Mouse (Mus musculus) granulocyte monocyte progenitor cell, adult 5-6 weeks (primary cell): ENCODE measurements around the gene Spty2d1. TPM values are rescaled to one million over a fixed set of nuclear protein-coding genes. Genes with fewer than 3 reads are reported as not detected.
"Not testable (repeated sequence)": the region's sequence is repeated elsewhere in the genome, so short reads cannot be mapped to it uniquely, and the experiment has no call there.

ENCODE experiments used
- ATAC-seq: replicated peaks from 2 replicates; pipeline ENCODE4 v1.8.0; 2016; ENCODE audit warnings: mild to moderate bottlenecking, moderate TSS enrichment, inconsistent platforms; ENCODE audit not compliant: poor library complexity, severe bottlenecking
- total RNA-seq, 2 experiments: library from RNA; stranded (forward) in 1 of 2; stranded (reverse) in 1 of 2; fragments of 200-712, 200-1000 nt in 1 of 2; fragments of >200 nt in 1 of 2; fragmentation: Nextera tagmentation in 1 of 2; gene quantifications; 2 replicates each; pipeline ENCODE4 v1.2.3; 2014 to 2017

Gene Spty2d1
- total RNA-seq, 2 experiments from 2014 or later: 24.6 TPM

DNA sequence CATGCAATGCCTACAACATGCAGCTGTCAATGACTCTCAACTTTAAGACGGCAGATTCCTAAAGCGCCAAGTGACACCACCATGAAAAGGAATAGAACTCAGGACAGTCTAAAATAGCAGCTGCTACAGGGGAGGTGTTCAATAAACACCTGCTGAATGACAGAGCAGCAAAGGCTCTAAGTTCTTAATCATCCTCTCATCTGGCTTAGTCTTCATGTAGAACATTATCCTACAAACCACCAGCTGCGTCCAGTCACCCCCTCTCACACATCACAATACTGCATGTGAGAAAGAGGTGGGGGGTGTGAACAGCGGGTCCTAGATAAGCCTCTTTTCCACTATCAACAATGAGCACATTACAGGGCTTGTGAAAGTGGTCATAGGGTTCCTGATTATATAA, 11.2 kb downstream of the Spty2d1 start:
- ATAC-seq: no peak

DNA sequence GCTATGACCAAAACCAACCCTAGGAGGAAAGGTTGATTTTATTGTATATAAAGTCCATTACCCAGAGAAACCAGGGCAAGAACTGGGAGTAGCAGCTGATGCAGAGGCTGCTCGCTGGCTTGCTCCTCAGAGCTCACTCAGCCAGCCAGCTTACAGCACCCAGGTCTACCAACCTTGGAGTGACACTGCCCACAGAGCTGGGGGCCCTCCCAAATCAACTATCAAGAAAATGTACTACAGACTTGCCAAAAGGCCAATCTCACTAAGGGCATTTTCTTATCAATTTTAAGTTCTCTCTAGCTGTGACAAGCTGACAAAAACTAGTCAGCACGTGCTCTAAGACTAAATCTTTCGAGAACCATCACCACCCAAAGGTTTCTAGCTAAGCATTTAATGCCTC, 12.7 kb downstream of the Spty2d1 start:
- no peak for ATAC-seq

- peak; percentile 81 for ATAC-seq
Observed at GRCm38 (mm10) chr7:46993079-46993478, 15.1 kb downstream of the Spty2d1 start.

DNA sequence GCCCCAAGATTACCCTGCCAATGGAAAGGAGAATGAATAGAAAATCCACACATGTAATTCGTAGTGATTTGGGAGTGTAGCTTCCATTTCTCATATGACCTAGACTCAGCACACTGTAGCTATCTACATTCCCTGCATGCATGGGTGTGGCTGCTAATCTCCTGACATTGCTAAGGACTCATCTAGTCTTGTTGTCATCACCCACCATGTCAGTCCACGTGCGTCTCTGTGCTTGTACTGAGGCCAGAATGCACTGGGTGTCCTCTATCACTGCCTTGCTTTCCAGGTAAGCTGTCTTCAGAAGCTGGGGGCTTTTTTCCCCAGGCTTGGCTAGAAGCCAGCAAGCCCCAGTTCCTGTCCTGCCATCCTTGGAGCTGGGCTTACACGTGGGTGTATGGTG, 18.8 kb downstream of the Spty2d1 start:
- not testable (repeated sequence) for ATAC-seq

DNA sequence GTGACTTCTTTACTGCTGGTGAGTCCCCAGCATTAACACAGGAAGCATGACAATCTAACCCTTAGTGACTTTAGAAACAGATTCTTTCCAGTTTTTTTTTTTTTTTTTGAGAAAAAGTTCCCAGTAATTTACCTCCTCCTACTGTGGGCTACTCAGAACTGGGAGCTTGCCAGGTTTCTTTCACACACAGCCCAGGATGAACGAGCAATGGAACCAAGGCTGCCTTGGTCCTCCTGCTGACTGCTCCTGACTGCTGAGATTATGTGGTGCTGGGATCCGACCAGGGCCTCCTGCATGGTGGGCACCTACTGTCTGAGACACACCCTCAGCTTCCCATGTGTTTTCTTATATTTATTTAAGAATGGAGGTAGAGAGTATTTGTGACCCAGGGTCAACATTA, 21.1 kb downstream of the Spty2d1 start:
- ATAC-seq: no peak

DNA sequence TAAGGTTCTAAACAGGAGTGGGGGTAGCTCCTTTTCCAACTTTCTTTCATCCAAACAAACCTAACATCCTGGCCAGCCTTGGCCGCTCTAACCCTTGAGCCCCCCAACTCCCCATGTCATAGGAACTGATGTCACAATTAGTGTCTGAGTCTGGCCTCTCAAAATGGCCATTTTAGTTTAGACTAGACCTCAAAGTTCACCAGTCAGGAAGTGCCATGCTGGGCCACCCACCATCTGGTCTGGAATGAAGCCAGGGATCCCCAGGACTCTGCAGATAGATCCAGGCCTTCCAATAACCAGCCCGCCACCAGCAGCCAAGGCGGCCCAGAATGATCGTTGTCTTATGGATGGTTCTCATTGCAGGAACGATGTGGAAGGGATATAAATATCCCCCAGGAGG, 21.6 kb downstream of the Spty2d1 start:
- ATAC-seq: peak; percentile 50

DNA sequence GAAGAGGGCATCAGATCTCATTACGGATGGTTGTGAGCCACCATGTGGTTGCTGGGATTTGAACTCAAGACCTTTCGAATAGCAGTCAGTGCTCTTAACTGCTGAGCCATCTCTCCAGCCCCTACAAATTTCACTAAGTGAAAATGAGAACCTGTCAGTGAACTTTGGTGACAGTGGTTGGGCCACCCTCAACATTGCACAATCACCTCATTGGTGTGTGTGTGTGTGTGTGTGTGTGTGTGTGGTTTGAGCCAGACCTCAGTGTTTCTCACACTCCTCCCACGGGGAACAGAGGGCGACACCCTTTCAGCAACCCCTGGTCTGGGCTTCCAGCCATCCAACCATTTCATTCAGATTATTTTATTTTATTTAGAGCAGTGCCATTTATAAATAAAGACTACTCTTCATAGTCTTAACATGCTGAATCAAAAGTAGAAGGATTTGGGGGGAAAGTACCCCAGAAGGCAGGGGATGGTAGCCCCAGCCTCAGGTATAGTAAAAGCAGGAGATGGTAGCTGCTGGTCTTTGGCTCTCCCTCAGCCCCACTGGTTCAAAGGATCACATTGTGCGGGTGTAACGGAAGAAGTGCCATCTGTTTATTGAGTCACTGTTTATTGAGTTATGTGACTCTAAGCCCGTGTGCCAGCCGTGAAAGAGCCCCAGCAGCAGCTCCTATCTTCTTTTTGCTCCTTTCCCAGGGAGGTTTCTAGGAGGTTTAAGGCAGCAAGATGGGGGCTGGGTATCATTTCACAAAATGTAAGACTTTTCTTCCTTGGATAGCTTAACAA, 22.3 kb downstream of the Spty2d1 start:
- ATAC-seq: peak; percentile 94

GRCm38 (mm10) chr7:46983280-46983679, 24.9 kb downstream of the Spty2d1 start, which contains the start of gene Gm9999:
Gene Gm9999, plus strand, starts transcription at chr7:46983580.
- ATAC-seq: no peak

GRCm38 (mm10) chr7:46975456-46975855, 32.8 kb downstream of the Spty2d1 start:
- no peak for ATAC-seq

DNA sequence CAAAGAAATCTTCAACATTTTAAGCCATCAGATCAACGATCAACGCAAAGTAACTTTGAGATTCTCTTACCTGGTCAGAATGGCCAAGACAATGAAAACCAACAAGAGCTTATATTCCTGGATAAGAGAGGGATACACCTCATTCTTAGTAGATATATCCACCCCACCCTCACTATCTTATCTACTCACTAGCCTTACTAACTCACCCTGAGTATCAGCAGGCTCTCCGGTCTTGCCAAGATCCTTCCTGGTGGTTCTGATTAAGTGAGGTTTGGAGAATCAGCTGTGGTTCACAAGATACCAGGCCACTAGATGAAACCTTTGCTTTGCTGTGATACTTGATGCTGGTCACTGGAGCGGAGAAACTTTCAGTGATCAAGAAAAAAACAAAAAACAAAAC, 33.6 kb downstream of the Spty2d1 start:
- no peak for ATAC-seq

DNA sequence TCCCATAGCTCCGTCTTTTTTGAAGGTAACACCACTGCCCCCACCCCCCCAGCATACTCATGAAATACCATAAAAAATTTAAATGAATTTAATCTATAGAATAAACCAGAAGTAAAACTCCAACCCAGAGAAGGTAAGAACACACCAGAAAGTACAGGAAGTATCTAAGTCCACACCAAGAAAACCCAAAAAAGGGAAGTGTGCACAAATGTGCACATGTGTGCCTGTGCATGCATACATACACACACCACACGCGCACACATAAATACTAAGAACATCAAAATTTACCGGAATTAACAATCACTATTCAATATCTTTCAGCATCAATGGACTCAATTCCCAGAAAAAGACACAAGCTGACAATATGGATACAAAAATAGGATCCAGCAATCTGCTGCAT, 38.3 kb downstream of the Spty2d1 start:
- peak; percentile 76 for ATAC-seq

GRCm38 (mm10) chr7:46964070-46964469, 44.1 kb downstream of the Spty2d1 start:
- ATAC-seq: peak; percentile 67

DNA sequence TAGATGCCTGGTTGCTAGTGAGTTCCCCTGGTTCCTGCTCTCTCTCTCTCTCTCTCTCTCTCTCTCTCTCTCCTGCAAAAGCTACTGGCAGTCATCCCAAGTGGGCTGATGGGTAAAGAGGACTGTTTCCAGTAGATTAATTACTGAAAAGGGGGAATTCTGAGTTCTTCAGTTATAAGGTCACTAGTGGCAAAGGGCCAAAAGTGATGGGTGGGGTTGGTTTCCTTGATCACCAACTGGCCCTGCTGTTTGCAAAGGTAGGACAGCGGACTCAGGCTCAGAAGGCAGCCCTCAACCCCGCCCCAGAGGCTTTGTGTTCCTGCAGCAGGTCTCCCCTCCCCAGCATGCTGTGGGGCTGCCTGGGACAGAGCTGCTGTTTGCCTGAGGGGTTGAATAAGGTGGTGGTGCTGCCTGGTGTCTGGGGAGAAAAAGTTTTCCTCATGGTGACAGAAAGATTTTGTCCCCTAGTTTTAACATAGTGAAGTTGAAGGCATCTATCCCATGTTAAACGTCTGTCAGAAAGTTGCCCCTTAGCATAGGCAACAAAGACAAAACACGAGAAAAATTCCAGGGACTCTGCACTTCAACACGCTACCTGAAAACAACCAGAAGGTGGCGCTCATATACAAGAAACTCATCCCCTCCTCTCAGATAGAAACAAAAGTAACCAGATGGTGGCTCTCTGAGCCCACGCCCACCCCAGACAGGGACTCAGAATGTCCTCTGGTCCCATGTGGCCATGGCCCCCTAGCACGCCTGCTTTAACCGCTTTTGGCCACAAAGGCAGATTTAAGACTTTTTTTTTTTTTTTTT, 45.2 kb downstream of the Spty2d1 start:
- ATAC-seq: peak; percentile 73

DNA sequence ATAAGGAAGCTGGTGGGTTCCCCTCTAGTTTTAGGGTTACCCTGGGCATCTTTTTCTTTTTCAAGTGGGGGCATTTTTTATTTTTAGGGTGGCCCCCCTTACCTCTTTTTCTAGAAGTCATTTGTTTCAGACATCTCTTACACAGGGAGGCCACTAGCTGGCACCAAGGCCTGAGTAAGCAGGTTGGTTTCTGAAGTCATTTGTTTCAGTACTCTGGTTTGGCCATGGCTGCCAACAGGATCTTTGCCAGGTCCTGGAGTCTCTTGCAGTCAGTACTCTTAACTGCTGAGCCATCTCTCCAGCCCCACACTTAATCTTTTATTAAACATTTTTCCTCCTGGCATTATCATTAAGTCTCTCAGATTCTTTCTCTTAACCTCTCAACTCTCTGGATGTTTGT, 46.1 kb downstream of the Spty2d1 start:
- no peak for ATAC-seq

DNA sequence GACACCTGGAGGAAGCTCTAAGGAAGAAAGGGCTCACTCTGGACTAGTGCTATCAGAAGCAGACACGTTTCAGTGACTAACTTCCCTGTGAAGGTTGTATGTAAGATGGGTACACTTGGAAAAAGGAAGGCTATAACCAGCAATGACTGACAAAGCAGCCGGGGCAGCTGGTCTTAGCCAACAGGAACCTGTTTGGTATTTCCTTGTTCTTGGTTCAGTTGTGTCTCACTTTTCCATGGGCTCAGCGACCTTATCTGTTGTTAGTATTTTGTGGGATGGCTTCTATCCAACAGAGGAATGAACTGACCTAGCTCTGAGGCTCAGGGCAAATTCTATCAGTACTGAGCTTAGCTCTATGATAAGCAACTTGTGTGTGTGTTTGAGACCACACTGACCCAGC, 47.2 kb downstream of the Spty2d1 start:
- no peak for ATAC-seq

- no peak for ATAC-seq
Observed at GRCm38 (mm10) chr7:46958853-46959252, 49.4 kb downstream of the Spty2d1 start.

- peak; percentile 94 for ATAC-seq
Observed at GRCm38 (mm10) chr7:46957831-46958691, 50.1 kb downstream of the Spty2d1 start, which contains the start of gene Uevld. Gene Uevld, minus strand, starts transcription at chr7:46958527.
